ENCODE assay signal across 28 mouse cellular contexts in genomic region chr14:18241786-18242185, GRCm38 (mm10). TPM values are rescaled to one million over a fixed set of nuclear protein-coding genes. Genes with fewer than 3 reads are reported as not detected.
A peak's percentile ranks its signal among the peaks of the same experiment; 100 is the strongest.
DNase-seq lines count a peak whose midpoint lies in the region; ATAC-seq and TF ChIP-seq lines count a peak whose summit lies in the region.
"Had no signal": no experiment of that assay in that cellular context is flagged by ENCODE, and none has a peak within 500 bp of the region (broad histone marks: within the 10 kb centered on the region; RNA-seq: fewer than 3 reads in every experiment).

No protein-coding gene starts in this region.

- no peaks in the 10 kb centered on the region for H3K36me3 ChIP-seq in myocyte (ENCODE audit: control insufficient read depth, insufficient read depth)
- no peaks in the 10 kb centered on the region for H3K36me3 ChIP-seq in thymus, adult 2 months (ENCODE audit: control insufficient read depth, insufficient read depth, low read length)
- no peaks in the 10 kb centered on the region for H3K36me3 ChIP-seq in midbrain, embryonic 14.5 days (ENCODE audit: control insufficient read depth, insufficient read depth, low read length)
- H3K36me3 ChIP-seq: embryonic facial prominence, embryonic 13.5 days; embryonic facial prominence, embryonic 15.5 days; forebrain, embryonic 10.5 days; forebrain, embryonic 12.5 days; G1E had no signal

- no peak overlapping the region for H3K27ac ChIP-seq in thymus, adult 2 months (ENCODE audit: control insufficient read depth, insufficient read depth, low read length)
- no peak overlapping the region for H3K27ac ChIP-seq in midbrain, embryonic 14.5 days (replicated peaks; ENCODE audit: low read depth, low read length)
- H3K27ac ChIP-seq: embryonic facial prominence, embryonic 13.5 days; embryonic facial prominence, embryonic 15.5 days; forebrain, embryonic 10.5 days; forebrain, embryonic 12.5 days had no signal

- H3K27me3 ChIP-seq in myocyte (ENCODE audit: control insufficient read depth, insufficient read depth, insufficient read length): no peaks in the 10 kb centered on the region
- H3K27me3 ChIP-seq in thymus, adult 2 months (ENCODE audit: control insufficient read depth, insufficient read depth, low read length): no peaks in the 10 kb centered on the region
- no peaks in the 10 kb centered on the region for H3K27me3 ChIP-seq in midbrain, embryonic 14.5 days (ENCODE audit: control insufficient read depth, insufficient read depth, low read length)
- H3K27me3 ChIP-seq: embryonic facial prominence, embryonic 13.5 days; embryonic facial prominence, embryonic 15.5 days; forebrain, embryonic 12.5 days; Patski had no signal

- no peak overlapping the region for H3K9ac ChIP-seq in midbrain, embryonic 14.5 days (replicated peaks; ENCODE audit: low read length)
- H3K9ac ChIP-seq: embryonic facial prominence, embryonic 13.5 days; embryonic facial prominence, embryonic 15.5 days; forebrain, embryonic 12.5 days had no signal

- H3K4me1 ChIP-seq in thymus, adult 2 months (replicated peaks; ENCODE audit: control insufficient read depth, insufficient read depth, low read length): peaks cover 5% of the 10 kb centered on the region
- H3K4me1 ChIP-seq in midbrain, embryonic 14.5 days (ENCODE audit: control insufficient read depth, insufficient read depth, low read length): no peaks in the 10 kb centered on the region
- H3K4me1 ChIP-seq: embryonic facial prominence, embryonic 13.5 days; embryonic facial prominence, embryonic 15.5 days had no signal

- intact Hi-C loops in left cerebral cortex, postnatal 10 days (cut with DNase I): no loop called here

- peak; percentile 14 for DNase-seq in thymus, adult 2 months
- DNase-seq in thymus, postnatal 10 days (ENCODE audit: low spot score in 2 of 2): peak; percentile 16 to 17
- peak; percentile 15 for DNase-seq in thymus, postnatal 25 days
- DNase-seq in midbrain, embryonic 14.5 days: no peak
- no peak for DNase-seq in spleen, postnatal 14 days (ENCODE audit: low spot score in 2 of 2)
- DNase-seq in right cerebral cortex, postnatal 25 days: no peak
- DNase-seq in left cerebral cortex, postnatal 10 days (ENCODE audit: extremely low spot score in 1 of 2, low spot score in 2 of 2): no peak
- DNase-seq: adrenal gland, adult 8-10 months; adrenal gland, postnatal 14 days; adrenal gland, postnatal 36 days; cerebellum, adult 11-12 months; cerebellum, adult 2 months; cerebellum, adult 9-10 months; cerebellum, postnatal 10 days; cerebellum, postnatal 36 days; embryo, embryonic 11 days had no signal

- H3K79me2 ChIP-seq in myocyte (ENCODE audit: control insufficient read depth, insufficient read depth): peaks cover 12% of the 10 kb centered on the region

- H3ac ChIP-seq in myocyte (ENCODE audit: control insufficient read depth, insufficient read length): no peak overlapping the region

- no peak for ATAC-seq in midbrain, embryonic 14.5 days (ENCODE audit: low FRiP score, low TSS enrichment)
- ATAC-seq: activated CD4-positive, CD25-positive, alpha-beta regulatory T cell, adult 4 months; CD4-positive, CD25-positive, alpha-beta regulatory T cell, adult 4 months; forebrain, embryonic 14.5 days; forebrain, embryonic 16.5 days; Patski had no signal

- TF ChIP-seq POLR2A in myocyte (IDR thresholded peaks at IDR 0.05; ENCODE audit: insufficient read length, low read depth): no peak
- TF ChIP-seq POLR2A in thymus, adult 2 months (IDR thresholded peaks at IDR 0.05; ENCODE audit: control insufficient read depth, extremely low read depth, insufficient read depth, low read length, poor library complexity): no peak

- H3K4me3 ChIP-seq in myocyte: no peak overlapping the region
- H3K4me3 ChIP-seq in thymus, adult 2 months (ENCODE audit: control insufficient read depth, insufficient read depth, low read length): no peak overlapping the region
- H3K4me3 ChIP-seq in midbrain, embryonic 14.5 days (replicated peaks; ENCODE audit: low read depth, low read length): no peak overlapping the region
- H3K4me3 ChIP-seq: embryonic facial prominence, embryonic 13.5 days; embryonic facial prominence, embryonic 15.5 days; erythroblast, embryonic 14.5 days; forebrain, embryonic 10.5 days; forebrain, embryonic 12.5 days had no signal

- 13% methylated on average over 4 of the region's 4 CpGs for WGBS in thymus, adult 2 months
- WGBS in midbrain, embryonic 14.5 days: 87% methylated on average over 4 of the region's 4 CpGs

- TF ChIP-seq CTCF in thymus, adult 2 months (IDR thresholded peaks at IDR 0.05; ENCODE audit: borderline replicate concordance, control insufficient read depth, extremely low read depth, insufficient read depth, low read length, poor library complexity): no peak

- H3K4me2 ChIP-seq in myocyte (ENCODE audit: low read depth): no peak overlapping the region
- H3K4me2 ChIP-seq in midbrain, embryonic 14.5 days (ENCODE audit: low read length): no peak overlapping the region
- H3K4me2 ChIP-seq: embryonic facial prominence, embryonic 13.5 days; embryonic facial prominence, embryonic 15.5 days; forebrain, embryonic 12.5 days had no signal

- H3K9me3 ChIP-seq in midbrain, embryonic 14.5 days (ENCODE audit: control insufficient read depth, low read length): no peaks in the 10 kb centered on the region
- H3K9me3 ChIP-seq: embryonic facial prominence, embryonic 13.5 days; embryonic facial prominence, embryonic 15.5 days; forebrain, embryonic 12.5 days; G1E had no signal

TF ChIP-seq in myocyte, 11 proteins besides CTCF, POLR2A, EP300 and RAD21:
- TF ChIP-seq MYOD1 (IDR thresholded peaks at IDR 0.05; ENCODE audit: control insufficient read depth in 1 of 3, insufficient read length in 2 of 3, low read depth in 2 of 3): peak; percentile 37 to 81 (median 71)
- TF ChIP-seq USF1 (IDR thresholded peaks at IDR 0.05; ENCODE audit: low read depth): no peak
- TF ChIP-seq MYOG (IDR thresholded peaks at IDR 0.05; ENCODE audit: control insufficient read depth in 1 of 3, insufficient read depth in 1 of 3, insufficient read length in 2 of 3, low read depth in 2 of 3): peak in 2 of 3 experiments; percentile 75 to 81
- no peak for TF ChIP-seq MAX (IDR thresholded peaks at IDR 0.05; ENCODE audit: low read depth)
- TF ChIP-seq TCF3 (IDR thresholded peaks at IDR 0.05; ENCODE audit: insufficient read length, low read depth): peak; percentile 70
- no peak for TF ChIP-seq CEBPB (IDR thresholded peaks at IDR 0.05; ENCODE audit: insufficient read depth, poor library complexity, severe bottlenecking)
- no peak for TF ChIP-seq REST (IDR thresholded peaks at IDR 0.05; ENCODE audit: insufficient read depth, insufficient read length)
- TF ChIP-seq TCF12 (IDR thresholded peaks at IDR 0.05; ENCODE audit: insufficient read depth, poor library complexity, severe bottlenecking): peak; percentile 36

RNA-seq across cellular contexts. Expression of gene Nr1d2, which starts 2.9 kb away (rescaled TPM):
- polyA plus RNA-seq in myocyte (2012; fragmentation: generic; extraction: Trizol): 7.8 TPM
- polyA plus RNA-seq in thymus, adult 2 months (2012; rRNA removed): 9.2 and 10.2 TPM in 2 replicates
- 3.6 and 7.0 TPM in 2 replicates for polyA plus RNA-seq in midbrain, embryonic 14.5 days (2014; fragmentation: Nextera tagmentation; extraction: Ambion mirVana)
- 10 to 100 TPM; 50.1 to 57.3 TPM for total RNA-seq in left cerebral cortex, postnatal 10 days (2021)
- polyA plus RNA-seq: erythroblast, embryonic 14.5 days had no signal

RNA-seq across cellular contexts. Expression of gene Nkiras1, which starts 29.1 kb away (rescaled TPM):
- 10.3 TPM for polyA plus RNA-seq in myocyte (2012; fragmentation: generic; extraction: Trizol)
- polyA plus RNA-seq in thymus, adult 2 months (2012; rRNA removed): 4.6 and 4.7 TPM in 2 replicates
- polyA plus RNA-seq in midbrain, embryonic 14.5 days (2014; fragmentation: Nextera tagmentation; extraction: Ambion mirVana): 38.0 and 54.5 TPM in 2 replicates
- total RNA-seq in left cerebral cortex, postnatal 10 days (2021): 10 to 100 TPM; 78.4 to 83.4 TPM

RNA-seq across cellular contexts. Expression of gene Rpl15, which starts 29.4 kb away (rescaled TPM):
- polyA plus RNA-seq in myocyte (2012; fragmentation: generic; extraction: Trizol): 1,739 TPM
- 405 and 467 TPM in 2 replicates for polyA plus RNA-seq in thymus, adult 2 months (2012; rRNA removed)
- 350 and 371 TPM in 2 replicates for polyA plus RNA-seq in midbrain, embryonic 14.5 days (2014; fragmentation: Nextera tagmentation; extraction: Ambion mirVana)
- total RNA-seq in left cerebral cortex, postnatal 10 days (2021): 100 to 1,000 TPM; 585 to 608 TPM

Comparison
In these comparisons a context has a peak if more than half of its experiments do, and no peak if none do; other contexts are left out.
1. DNase-seq: peak in thymus, adult 2 months (single experiment), thymus, postnatal 10 days (2 of 2) and thymus, postnatal 25 days (single experiment); none in midbrain, embryonic 14.5 days (single experiment), spleen, postnatal 14 days (0 of 2), right cerebral cortex, postnatal 25 days (single experiment) and left cerebral cortex, postnatal 10 days (0 of 2).